Mouse (Mus musculus): Measurements from ENCODE around the gene Igsf9b.

Igsf9b gene

GRCm38 (mm10) chr9:27331538-27331937 lies 32.5 kb downstream of the Igsf9b start:
- no peak for DNase-seq (ENCODE audit: low read depth)

- no peak for DNase-seq (ENCODE audit: low read depth)
Observed at GRCm38 (mm10) chr9:27334895-27335294, 35.9 kb downstream of the Igsf9b start.

- no peak for DNase-seq (ENCODE audit: low read depth)
Observed at GRCm38 (mm10) chr9:27336962-27337636, 38.1 kb downstream of the Igsf9b start.

- no peak for DNase-seq (ENCODE audit: low read depth)
Observed at GRCm38 (mm10) chr9:27339168-27339567, 40.2 kb downstream of the Igsf9b start.

GRCm38 (mm10) chr9:27346541-27347269 lies 47.7 kb downstream of the Igsf9b start:
- no peak for DNase-seq (ENCODE audit: low read depth)

- no peak for DNase-seq (ENCODE audit: low read depth)
Observed at GRCm38 (mm10) chr9:27353082-27353481, 54.1 kb downstream of the Igsf9b start.

GRCm38 (mm10) chr9:27357893-27358292 lies 58.9 kb downstream of the Igsf9b start:
- no peak for DNase-seq (ENCODE audit: low read depth)

GRCm38 (mm10) chr9:27367231-27367630 lies 68.2 kb downstream of the Igsf9b start:
- DNase-seq (ENCODE audit: low read depth), result no peak

- DNase-seq (ENCODE audit: low read depth), result no peak
Observed at GRCm38 (mm10) chr9:27369108-27369507, 70.1 kb downstream of the Igsf9b start.

GRCm38 (mm10) chr9:27375746-27376145 lies 76.7 kb downstream of the Igsf9b start:
- DNase-seq (ENCODE audit: low read depth), result no peak

- DNase-seq (ENCODE audit: low read depth), result no peak
Observed at GRCm38 (mm10) chr9:27386951-27387350, 87.9 kb downstream of the Igsf9b start.

GRCm38 (mm10) chr9:27396500-27396899 lies 97.5 kb downstream of the Igsf9b start, which contains the start of gene Spata19:
Spata19 (plus strand) TSS chr9:27396800.
- DNase-seq (ENCODE audit: low read depth), result no peak

- DNase-seq (ENCODE audit: low read depth), result no peak
Observed at GRCm38 (mm10) chr9:27401169-27401568, 102.2 kb downstream of the Igsf9b start.

Data from c-Kit-positive CD71-negative TER-119-negative erythroid progenitor cells, embryonic 14.5 days (primary cell).